Mouse (Mus musculus) limb, embryonic 11.5 days (tissue): ENCODE results near the gene Prkg1. TPM values are rescaled to one million over a fixed set of nuclear protein-coding genes. Genes with fewer than 3 reads are reported as not detected.

Experiments
- ATAC-seq: fragments of 200-750 bp; cut with Nextera tagmentation; 2 replicates; pipeline ENCODE4 v1.8.0; 2017; ENCODE audit warnings: low read depth; ENCODE audit not compliant: insufficient number of reproducible peaks, low FRiP score, low TSS enrichment
- DNase-seq: peaks from one replicate; pipeline ENCODE4 v3.0.0-alpha.2; 2015; ENCODE audit warnings: low spot score
- H3K27ac ChIP-seq: fragments of 300-500 bp; sonication (generic); replicated peaks from 2 replicates; pipeline ENCODE4 v1.5.1; 2014; ENCODE audit warnings: low read depth, mild to moderate bottlenecking, low read length
- H3K27me3 ChIP-seq: fragments of 300-500 bp; sonication (generic); 2 replicates; pipeline ENCODE4 v1.6.1; 2014; ENCODE audit warnings: mild to moderate bottlenecking, low read length, mixed read lengths; ENCODE audit not compliant: control insufficient read depth, insufficient read depth
- H3K36me3 ChIP-seq: fragments of 300-500 bp; sonication (generic); 2 replicates; pipeline ENCODE4 v1.6.1; 2014; ENCODE audit warnings: mild to moderate bottlenecking, low read length, moderate library complexity, mixed read lengths; ENCODE audit not compliant: control insufficient read depth, insufficient read depth
- H3K4me1 ChIP-seq: fragments of 300-500 bp; sonication (generic); 2 replicates; pipeline ENCODE4 v1.6.1; 2014; ENCODE audit warnings: low read length, mixed read lengths; ENCODE audit not compliant: control insufficient read depth, insufficient read depth
- H3K4me2 ChIP-seq: fragments of 300-500 bp; sonication (generic); 2 replicates; pipeline ENCODE4 v1.6.1; 2014; ENCODE audit warnings: low read depth, mild to moderate bottlenecking, moderate library complexity; ENCODE audit not compliant: severe bottlenecking
- H3K4me3 ChIP-seq: fragments of 300-500 bp; sonication (generic); 2 replicates; pipeline ENCODE4 v1.5.1; 2014; ENCODE audit warnings: low read depth, low read length
- H3K9ac ChIP-seq: fragments of 300-500 bp; sonication (generic); 2 replicates; pipeline ENCODE4 v1.6.1; 2014; ENCODE audit warnings: mild to moderate bottlenecking, low read length
- H3K9me3 ChIP-seq: fragments of 300-500 bp; sonication (generic); 2 replicates; pipeline ENCODE4 v1.6.1; 2016; ENCODE audit warnings: low read length; ENCODE audit not compliant: control insufficient read depth
- WGBS: fragments of 180-500 bp; shearing (Covaris S2); extraction: QIAGEN DNeasy Blood & Tissue Kit; methylation state at CpG from one replicate; pipeline ENCODE4 v1.1.7; 2014; 5-methylcytosine and 5-hydroxymethylcytosine counted together
- polyA plus RNA-seq: library from polyadenylated mRNA; unstranded; fragments of >200 nt; fragmentation: Nextera tagmentation; extraction: Ambion mirVana; gene quantifications from 2 replicates; pipeline ENCODE4 v1.2.1, GENCODE M21; 2014

Gene Prkg1
- polyA plus RNA-seq, 1 experiment from 2014 or later = 2.1 TPM

DNA sequence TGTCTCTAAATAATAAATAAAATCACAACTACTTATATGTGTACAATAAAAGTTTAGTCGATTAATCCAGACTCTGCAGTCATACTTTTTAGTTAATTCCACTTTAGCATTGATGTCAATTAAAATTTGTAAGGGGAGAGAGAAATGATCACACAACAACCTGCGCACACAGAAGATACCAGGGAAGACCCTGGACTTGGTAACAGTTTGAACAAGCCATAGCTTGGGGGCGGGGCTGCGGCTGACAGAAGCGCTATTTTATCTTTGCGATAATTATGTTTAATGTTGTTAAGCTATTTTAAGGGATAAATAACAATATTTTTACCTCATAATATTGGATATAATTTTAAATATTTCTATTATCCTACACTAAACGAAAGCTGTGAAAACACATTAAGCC is 682.6 kb downstream of the Prkg1 start:
- DNase-seq = no peak
- H3K27ac ChIP-seq = no peak overlapping the region
- H3K9me3 ChIP-seq = no peaks in the 10 kb centered on the region
- 22% methylated on average over 7 of the region's 7 CpGs for WGBS
- H3K27me3 ChIP-seq = no peaks in the 10 kb centered on the region
- 0 out of 2 replicates have a peak overlapping the region, but pooled peaks have one; percentile 22 for H3K9ac ChIP-seq
- no peaks in the 10 kb centered on the region for H3K4me1 ChIP-seq
- peak; percentile 20; the same call in 1 of the 2 replicates for ATAC-seq
- peak overlapping the region; percentile 37 for H3K4me2 ChIP-seq
- H3K36me3 ChIP-seq = peaks cover 17% of the 10 kb centered on the region
- peak overlapping the region; percentile 61 for H3K4me3 ChIP-seq

DNA sequence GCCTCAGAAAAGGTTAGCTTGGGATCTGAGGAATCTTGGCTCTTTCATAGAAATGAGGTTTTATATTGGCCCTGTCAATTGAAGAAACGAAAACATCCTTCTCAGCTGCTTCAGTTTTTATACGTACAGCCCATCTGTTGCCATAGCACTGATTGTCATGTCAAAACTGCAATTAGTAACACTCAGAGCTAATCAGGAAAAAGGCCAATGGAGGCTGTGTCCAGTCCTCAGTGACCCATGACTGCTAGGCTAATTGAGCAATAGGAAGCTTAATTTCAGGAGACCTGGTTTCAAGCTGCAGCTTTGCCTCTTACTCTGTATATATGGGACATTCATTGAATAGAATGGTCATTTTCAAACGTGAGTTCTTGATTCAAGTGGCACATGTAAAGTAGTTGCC is 686.6 kb downstream of the Prkg1 start:
- 81% methylated on average over 3 of the region's 3 CpGs for WGBS

DNA sequence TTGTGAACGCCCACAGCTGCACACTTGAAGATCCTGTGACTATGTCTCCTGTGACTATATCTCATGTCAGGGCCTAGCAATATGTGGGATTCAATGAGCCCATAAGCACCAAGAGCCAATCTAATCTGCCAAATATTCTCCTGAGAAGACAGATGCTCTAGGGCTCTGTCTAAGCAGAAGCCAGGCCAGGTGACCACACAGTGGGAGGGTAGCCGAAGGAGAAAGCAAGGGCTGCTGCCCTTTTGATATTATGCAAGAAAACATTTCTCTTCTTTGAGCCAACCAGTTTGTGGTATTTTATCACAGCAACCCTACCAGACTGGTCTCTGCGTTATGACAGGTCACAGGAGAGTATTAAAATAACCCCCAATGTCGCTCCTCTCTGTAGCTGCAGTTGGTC is 688.7 kb downstream of the Prkg1 start:
- no peaks in the 10 kb centered on the region; the same call in 1 of the 2 replicates for H3K4me1 ChIP-seq
- no peaks in the 10 kb centered on the region for H3K36me3 ChIP-seq
- H3K27me3 ChIP-seq = no peaks in the 10 kb centered on the region
- WGBS = 87% methylated on average over 4 of the region's 4 CpGs
- H3K4me2 ChIP-seq = no peak overlapping the region
- no peak overlapping the region for H3K4me3 ChIP-seq
- DNase-seq (no peak), ATAC-seq (no peak)
- no peak overlapping the region for H3K9ac ChIP-seq
- H3K9me3 ChIP-seq = no peaks in the 10 kb centered on the region
- no peak overlapping the region for H3K27ac ChIP-seq

More for the DNA sequence above, 686.6 kb downstream of the Prkg1 start:
- H3K27me3 ChIP-seq = no peaks in the 10 kb centered on the region
- no peak overlapping the region for H3K9ac ChIP-seq
- H3K4me1 ChIP-seq = no peaks in the 10 kb centered on the region; the same call in 1 of the 2 replicates
- no peak for DNase-seq
- no peak overlapping the region for H3K4me2 ChIP-seq
- no peak overlapping the region for H3K4me3 ChIP-seq
- no peak overlapping the region for H3K27ac ChIP-seq
- no peaks in the 10 kb centered on the region for H3K36me3 ChIP-seq
- no peaks in the 10 kb centered on the region for H3K9me3 ChIP-seq
- ATAC-seq = no peak

DNA sequence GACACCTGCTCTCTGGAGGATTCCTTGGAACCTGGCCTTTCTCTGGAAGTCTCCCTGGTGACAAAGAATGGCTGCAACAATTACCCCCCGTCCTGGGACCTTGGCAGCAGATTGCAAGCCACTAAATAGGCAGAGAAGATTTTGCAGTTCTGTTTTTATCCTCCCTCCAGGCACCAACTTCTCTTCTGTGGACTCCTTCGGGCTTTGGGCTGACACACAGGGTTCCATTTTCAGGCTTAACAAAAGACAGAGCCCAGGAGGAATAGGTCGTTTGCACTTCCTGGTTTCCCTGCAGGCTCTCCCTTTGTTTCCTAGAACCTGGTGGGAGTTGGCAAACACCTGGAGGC is 690.1 kb downstream of the Prkg1 start:
- DNase-seq = no peak

DNA sequence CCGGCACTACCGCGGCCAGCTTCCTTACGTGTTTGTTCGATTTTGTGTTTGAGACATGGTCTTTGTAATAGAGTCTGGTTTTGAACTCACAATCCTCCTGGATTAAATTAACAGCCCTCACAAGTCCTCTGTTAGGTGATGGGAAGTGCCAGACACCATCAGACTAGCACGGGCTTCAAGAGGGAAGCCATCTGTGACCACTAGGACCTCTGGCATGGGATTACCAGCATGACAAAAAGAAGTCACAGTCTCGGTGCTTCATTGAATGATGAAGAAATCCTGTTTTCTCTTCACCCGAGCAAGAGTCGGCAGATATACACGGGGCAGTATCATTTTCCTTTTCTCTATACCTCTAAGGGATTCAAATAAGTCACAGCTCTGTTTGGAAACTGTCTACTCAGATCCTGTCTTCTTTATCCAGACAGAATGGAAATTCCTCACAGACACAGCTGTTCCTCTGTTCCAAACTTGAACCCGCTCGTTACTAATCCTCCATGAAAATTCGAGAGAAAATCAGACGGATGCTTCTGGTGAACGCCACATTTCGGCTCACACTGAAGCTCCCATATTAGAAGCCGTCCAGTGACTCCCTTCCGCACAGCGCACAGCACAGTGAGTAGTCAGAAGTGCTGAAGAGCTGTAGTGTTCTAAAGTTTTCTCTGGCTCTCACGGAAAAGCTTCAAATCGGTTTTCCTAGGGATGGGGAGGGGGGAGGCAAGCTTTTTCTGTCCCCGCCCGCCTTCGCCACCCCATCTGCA is 690.7 kb downstream of the Prkg1 start:
- DNase-seq = no peak

More for the DNA sequence above, 690.1 kb downstream of the Prkg1 start:
- Histone ChIP-seq H3K4me1 (no peaks in the 10 kb centered on the region; the same call in 1 of the 2 replicates), H3K4me3 (no peak overlapping the region), H3K4me2 (no peak overlapping the region), H3K9me3 (no peaks in the 10 kb centered on the region), H3K36me3 (no peaks in the 10 kb centered on the region), H3K9ac (peak overlapping the region; percentile 17; the same call in 1 of the 2 replicates), H3K27ac (no peak overlapping the region), H3K27me3 (no peaks in the 10 kb centered on the region)
- ATAC-seq = no peak
- 24% methylated on average over 3 of the region's 3 CpGs for WGBS

DNA sequence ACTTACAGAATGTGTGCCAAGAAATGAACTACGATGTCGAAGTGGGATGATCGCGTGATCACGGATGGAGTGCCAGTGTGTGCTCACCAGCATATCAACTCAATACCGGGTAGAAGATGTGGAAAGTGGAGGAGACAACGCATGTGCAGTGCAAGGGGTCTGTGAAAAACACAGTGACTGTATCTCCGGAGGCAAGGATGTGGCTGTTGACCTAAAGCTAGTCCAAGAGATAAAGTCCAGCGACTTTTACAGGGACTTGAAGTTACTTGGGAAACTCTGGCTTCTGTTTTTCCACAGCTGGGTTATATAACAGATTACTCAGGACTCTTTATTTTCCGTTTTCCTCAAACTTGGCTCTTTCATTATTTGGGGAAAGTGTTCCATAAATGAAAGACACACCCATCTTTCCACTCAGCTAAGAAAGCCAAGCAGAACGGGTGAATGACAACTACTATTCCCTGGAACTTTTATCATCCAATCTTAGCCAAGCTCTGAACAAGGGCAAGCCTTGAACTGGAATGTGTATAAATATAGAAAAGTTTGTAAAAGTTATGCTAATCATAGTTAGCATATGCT is 699.5 kb downstream of the Prkg1 start:
- Histone ChIP-seq H3K4me1 (no peaks in the 10 kb centered on the region), H3K9ac (no peak overlapping the region), H3K27me3 (no peaks in the 10 kb centered on the region), H3K9me3 (no peaks in the 10 kb centered on the region), H3K4me3 (no peak overlapping the region), H3K36me3 (no peaks in the 10 kb centered on the region), H3K4me2 (no peak overlapping the region), H3K27ac (no peak overlapping the region)
- WGBS = 83% methylated on average over 11 of the region's 11 CpGs
- DNase-seq = no peak
- no peak for ATAC-seq

More for the DNA sequence above, 690.7 kb downstream of the Prkg1 start:
- no peak for ATAC-seq
- Histone ChIP-seq H3K27me3 (no peaks in the 10 kb centered on the region), H3K9me3 (no peaks in the 10 kb centered on the region), H3K27ac (no peak overlapping the region), H3K4me1 (no peaks in the 10 kb centered on the region; the same call in 1 of the 2 replicates), H3K4me3 (no peak overlapping the region), H3K4me2 (no peak overlapping the region), H3K36me3 (no peaks in the 10 kb centered on the region), H3K9ac (no peak overlapping the region)
- WGBS = 58% methylated on average over 24 of the region's 24 CpGs

DNA sequence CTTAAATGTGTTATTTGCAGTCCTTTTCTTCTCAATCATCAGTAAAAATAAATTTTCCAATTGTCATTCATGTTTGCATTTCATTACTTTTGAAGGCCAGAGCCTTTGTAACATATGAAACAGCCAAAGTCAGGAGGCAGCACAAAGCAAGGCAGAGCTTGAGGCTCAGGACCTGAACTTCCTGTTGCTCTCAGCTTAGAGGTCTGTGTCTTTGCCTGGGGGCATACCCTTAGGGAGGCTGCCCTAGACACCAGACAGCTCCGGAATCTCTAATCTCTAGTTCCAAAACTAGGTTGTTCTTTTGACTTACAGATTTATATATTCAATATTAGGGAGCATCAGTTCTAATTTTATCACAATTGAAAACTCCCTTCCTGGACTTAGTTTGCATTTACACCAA is 700.1 kb downstream of the Prkg1 start:
- Histone ChIP-seq H3K4me2 (no peak overlapping the region), H3K4me1 (no peaks in the 10 kb centered on the region), H3K4me3 (no peak overlapping the region), H3K9ac (no peak overlapping the region), H3K27ac (no peak overlapping the region), H3K9me3 (no peaks in the 10 kb centered on the region), H3K27me3 (no peaks in the 10 kb centered on the region), H3K36me3 (no peaks in the 10 kb centered on the region)
- 65% methylated on average over 1 of the region's 1 CpGs for WGBS
- DNase-seq = no peak
- no peak for ATAC-seq

DNA sequence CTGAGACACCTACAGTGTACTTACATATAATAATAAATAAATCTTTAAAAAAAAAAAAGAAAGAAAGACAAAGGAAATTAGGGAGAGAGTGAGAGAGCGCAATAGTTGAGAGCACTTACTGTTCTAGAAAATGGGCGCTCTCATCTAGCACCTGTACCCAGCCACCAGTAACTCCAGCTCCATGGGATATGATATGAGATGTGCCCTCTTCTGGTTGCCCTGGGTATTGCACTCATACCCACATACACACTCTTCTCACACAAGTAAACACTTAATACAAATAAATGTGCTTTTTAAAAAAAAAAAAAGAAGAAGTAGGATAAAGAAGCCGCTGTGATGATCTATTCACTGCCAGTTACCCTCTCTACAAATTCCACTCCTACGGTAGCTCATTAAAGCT is 718.2 kb downstream of the Prkg1 start:
- WGBS = 96% methylated on average over 4 of the region's 4 CpGs
- no peak overlapping the region for H3K9ac ChIP-seq
- no peaks in the 10 kb centered on the region for H3K27me3 ChIP-seq
- no peak for DNase-seq
- H3K4me2 ChIP-seq = no peak overlapping the region
- H3K27ac ChIP-seq = no peak overlapping the region
- no peak overlapping the region for H3K4me3 ChIP-seq
- no peaks in the 10 kb centered on the region for H3K36me3 ChIP-seq
- no peaks in the 10 kb centered on the region for H3K4me1 ChIP-seq
- no peak for ATAC-seq
- no peaks in the 10 kb centered on the region for H3K9me3 ChIP-seq
